Mouse (Mus musculus) lung, postnatal 36 days (tissue): ENCODE results near the gene Flt3l.
A peak's percentile ranks its signal among the peaks of the same experiment; 100 is the strongest.

ENCODE experiments used
- DNase-seq: peaks from one replicate; pipeline ENCODE4 v3.0.0; 2022; ENCODE audit warnings: mixed read lengths

Gene Flt3l

GRCm38 (mm10) chr7:45093516-45093905 is 42.7 kb downstream of the Flt3l start:
- DNase-seq = no peak

GRCm38 (mm10) chr7:45092828-45093515 is 43.3 kb downstream of the Flt3l start:
- no peak for DNase-seq

GRCm38 (mm10) chr7:45092048-45092447 is 44.2 kb downstream of the Flt3l start, which contains the start of gene Rcn3:
TSS of gene Rcn3 (minus strand) at chr7:45092221.
- peak; percentile 76 for DNase-seq

- DNase-seq = no peak
Measured at GRCm38 (mm10) chr7:45091001-45091990, 44.9 kb downstream of the Flt3l start.

- no peak for DNase-seq
Measured at GRCm38 (mm10) chr7:45090251-45090977, 45.8 kb downstream of the Flt3l start.

GRCm38 (mm10) chr7:45088597-45088996 is 47.6 kb downstream of the Flt3l start:
- DNase-seq = no peak

GRCm38 (mm10) chr7:45086084-45086483 is 50.1 kb downstream of the Flt3l start:
- no peak for DNase-seq

GRCm38 (mm10) chr7:45083300-45083890 is 52.8 kb downstream of the Flt3l start:
- no peak for DNase-seq

GRCm38 (mm10) chr7:45082401-45083299 is 53.6 kb downstream of the Flt3l start:
- peak; percentile 76 for DNase-seq

GRCm38 (mm10) chr7:45081016-45081415 is 55.2 kb downstream of the Flt3l start:
- DNase-seq = no peak

- DNase-seq = peak; percentile 97
Measured at GRCm38 (mm10) chr7:45079856-45080255, 56.4 kb downstream of the Flt3l start.
